Mouse (Mus musculus) heart, adult 11 months (tissue): Measurements from ENCODE around the gene Rnase13.

ENCODE experiments used
- DNase-seq: peaks from one replicate; pipeline ENCODE4 v3.0.0; 2022

Gene Rnase13

DNA sequence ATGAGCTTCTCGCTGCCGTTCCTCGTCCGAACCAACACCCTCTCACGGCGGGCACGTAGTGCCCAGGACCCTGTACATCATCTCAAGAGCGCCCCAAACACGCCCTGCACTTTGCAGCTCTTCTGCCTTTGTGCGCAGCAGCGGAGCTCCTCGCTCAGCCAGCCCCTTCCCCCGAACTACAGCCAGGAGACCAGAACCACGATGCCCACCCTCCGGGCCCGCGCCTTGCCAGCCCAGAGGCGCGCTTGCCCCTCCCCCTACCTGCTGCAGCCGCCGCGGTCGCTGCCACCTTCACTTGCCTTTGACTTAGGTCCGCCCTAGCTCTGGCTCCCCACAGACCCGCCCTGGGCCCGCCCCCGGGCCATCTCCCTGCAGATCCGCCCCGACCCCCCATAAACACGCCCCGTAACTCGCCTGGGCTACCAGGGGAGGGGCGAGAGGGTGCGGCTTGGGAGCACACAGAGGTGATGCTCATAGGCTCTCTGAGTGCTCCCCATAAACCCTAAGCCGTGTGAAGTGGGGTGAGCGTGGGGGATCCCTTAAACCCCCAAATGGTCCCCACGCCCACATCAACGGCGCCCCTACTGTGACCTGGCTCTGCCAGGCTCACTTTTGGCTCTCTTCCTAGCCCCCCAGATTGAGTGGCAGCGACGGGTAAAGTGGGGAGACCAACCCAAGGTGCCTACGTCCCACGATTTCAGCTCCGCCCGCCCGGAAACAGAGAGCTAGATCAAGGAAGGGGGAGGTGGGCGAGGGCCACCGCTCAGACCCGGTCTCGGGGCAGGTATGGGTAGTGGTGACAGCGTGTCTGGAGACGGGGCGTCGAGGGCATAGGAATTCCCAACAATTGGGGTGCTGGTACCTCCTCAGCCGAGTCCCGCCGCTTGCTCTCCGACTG lies 9.3 kb downstream of the Rnase13 start:
- DNase-seq = peak; percentile 99

DNA sequence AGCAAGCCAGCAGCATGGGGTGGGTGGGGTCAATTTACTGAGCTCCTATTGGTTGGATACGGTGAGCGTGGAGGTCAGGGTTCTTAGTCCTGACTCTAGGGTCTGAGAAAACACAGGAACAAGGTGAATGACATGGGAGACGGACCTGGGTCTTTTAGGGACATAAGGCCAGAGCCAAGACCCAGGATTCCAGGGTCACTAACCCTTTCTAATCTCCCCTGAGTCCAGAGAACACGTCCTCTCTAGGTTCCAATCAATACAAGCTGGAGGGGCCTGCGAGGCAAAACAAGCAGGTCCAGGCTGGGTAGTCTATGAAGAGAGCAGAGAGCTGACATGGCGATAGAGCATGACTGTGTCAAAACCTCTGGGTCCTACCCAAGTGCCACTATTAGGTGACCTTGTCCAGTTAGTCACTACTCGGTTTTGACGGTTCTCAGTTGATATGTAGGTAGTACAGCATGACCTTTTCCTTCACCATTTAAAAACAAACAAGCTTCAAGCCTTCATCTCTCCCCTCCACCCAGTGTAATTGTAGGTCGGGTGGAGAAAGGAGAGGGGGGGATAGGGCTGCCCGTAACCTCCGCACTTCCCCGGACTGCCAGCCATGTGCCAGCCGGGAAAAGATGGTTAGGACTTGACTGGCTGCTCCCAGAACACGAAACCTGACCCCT lies 10.0 kb downstream of the Rnase13 start:
- DNase-seq = peak; percentile 97

DNA sequence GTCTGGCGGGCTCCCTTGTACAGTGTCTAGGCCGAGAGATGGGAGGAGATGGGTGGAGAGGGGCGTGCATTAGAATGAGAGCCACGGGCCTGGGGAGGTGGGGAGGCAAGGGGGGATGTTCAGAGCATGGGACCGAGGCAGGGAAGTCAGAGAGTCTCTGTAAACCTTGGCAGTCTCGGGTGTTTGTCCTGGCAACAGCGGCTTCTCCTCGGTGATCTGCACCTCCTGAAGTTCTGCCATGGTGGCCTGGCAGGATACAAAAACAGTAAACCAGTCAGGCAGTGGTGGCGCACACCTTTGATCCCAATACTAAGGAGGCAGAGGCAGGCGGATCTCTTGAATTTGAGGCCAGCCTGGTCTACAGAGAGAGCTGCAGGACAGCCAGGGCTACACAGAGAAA lies 11.3 kb downstream of the Rnase13 start:
- peak; percentile 90 for DNase-seq

DNA sequence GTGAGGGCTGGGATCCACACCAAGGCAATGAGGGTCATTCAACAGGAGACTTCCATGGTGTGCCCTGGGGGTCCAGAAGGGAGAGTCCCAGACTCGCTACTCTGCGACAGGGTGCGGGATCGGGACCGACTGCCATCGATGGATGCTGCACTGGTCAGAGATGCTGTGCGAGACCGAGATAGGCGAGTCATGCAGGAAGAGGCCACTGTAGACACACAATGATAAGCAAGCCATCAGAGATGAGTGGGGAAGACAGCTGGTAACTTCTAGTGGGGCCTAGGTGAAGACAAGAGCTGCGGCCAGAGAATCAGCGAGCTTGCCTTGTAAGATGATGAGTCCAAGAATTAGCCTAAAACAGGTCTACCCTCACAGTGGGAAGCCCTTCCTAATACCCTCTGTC lies 16.5 kb downstream of the Rnase13 start:
- DNase-seq = no peak

DNA sequence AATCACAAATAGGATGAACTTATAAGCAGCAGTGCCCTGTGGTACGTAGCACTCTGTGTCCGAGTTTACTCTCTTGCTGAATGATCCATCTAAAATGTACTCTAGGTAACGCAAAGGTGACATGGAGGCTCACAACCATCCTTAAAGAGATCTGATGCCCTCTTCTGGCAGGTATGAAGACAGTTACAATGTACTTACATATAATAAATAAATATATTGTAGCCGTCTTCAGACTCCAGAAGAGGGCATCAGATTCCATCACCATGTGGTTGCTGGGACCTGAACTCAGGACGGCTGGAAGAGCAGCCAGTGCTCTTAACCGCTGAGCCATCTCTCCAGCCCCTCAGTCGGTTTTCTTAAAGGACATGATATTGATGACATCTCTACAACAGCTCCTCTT lies 17.9 kb downstream of the Rnase13 start:
- no peak for DNase-seq

DNA sequence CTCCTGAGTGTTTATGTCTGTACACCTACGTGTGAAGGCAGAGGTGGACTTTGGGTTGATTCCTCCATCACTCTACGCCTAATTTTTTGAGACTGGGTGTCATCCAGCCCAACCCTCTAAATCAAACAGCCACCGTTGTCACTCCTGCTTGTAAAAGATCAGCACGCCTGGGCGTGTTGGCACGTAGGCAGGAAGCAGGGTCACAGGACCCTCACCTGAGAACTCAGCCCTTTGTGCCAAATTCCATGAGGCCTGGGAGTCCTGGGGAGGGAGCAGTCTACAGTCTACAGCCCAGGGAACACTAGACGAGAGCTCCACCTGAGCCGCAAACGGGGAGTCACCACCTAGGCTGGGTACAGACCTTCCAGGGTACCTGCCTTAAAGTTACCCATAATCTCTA lies 18.8 kb downstream of the Rnase13 start:
- DNase-seq = peak; percentile 92

DNA sequence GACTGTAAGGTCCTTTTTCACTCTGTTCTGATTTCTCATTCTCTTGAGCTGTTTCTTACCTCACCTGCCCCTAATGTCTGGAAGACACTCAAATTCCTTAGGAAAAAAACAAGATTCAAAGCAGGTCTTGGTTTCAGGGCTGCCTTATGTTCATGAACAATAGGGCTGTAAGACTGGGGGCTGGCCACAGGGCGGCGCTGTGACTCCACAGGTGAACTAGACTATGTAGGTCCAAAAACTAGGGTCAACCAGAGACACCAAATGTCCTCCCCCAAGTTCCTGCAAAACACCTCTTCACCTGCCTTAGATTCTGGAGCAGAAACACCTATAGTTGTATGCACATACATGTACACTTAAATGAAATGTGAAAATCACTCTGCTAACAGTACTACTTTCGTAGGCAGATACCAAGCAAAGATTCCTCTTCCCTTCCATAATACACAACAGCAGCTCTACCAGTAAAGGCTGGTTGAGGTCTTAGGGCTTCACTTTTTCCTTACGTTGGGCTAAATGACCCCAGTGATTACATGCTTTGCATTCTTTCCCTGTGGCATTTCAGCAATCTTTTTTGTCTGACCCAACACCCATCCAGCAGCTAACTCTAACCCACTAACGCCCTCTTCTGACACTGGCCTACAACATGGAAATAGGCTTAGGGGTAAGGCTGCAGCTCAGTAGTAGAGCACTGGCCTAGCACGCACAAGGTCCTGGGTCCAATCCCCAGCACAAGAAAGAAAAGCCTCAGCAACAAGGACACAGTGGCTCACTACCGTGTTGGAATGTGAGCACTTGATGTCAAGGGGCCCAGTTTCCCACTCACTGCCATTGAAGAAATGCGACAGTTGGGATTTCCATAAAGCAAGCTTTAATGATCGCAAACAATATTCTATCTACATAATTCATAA lies 19.5 kb downstream of the Rnase13 start:
- DNase-seq = peak; percentile 91

DNA sequence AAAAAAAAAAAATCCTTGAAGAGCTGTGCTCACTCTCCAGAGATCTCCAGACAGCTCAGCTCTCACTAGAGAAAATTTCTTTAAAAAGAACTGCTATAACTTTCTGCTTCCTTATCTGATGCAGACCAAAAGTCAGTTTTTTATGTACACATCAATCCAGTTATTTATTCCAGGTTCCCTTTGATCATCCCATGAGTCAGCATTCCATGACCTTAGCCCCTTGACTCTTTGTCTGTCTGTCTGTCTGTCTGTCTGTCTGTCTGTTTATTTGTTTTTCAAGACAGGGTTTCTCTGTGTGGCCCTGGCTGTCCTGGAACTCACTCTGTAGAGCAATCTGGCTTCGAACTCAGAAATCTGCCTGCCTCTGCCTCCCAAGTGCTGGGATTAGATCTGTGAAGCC lies 23.2 kb downstream of the Rnase13 start:
- DNase-seq = no peak

DNA sequence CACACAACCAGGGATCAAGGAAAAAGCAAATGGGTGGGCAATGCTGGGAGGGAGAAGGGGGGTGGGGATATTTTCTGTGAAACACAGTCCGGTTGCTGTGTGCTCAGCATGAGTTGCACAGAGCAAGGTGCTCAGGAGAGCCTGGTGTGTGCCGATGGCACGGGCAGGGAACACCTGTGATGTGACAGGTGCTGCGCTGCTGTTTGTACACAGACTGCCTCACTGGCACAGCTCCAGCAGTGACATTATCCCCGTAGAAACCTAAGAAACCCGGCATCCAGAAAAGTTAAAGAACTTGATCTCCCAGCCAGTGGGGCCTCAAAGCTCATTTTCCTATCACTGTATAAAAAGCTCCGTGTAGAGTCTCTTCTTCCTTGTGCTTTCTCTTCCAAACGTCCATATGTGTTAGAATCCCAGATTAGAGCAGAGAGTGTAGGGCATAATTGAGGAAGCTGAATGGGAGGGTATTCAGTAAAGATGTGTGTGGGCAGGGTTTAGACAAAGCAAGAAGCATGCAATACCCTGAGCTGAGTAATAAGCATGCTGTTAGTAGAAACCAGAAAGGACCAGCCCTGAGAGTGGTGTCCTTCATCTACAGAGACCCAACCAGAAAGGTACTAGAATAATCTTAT lies 25.9 kb downstream of the Rnase13 start:
- DNase-seq = peak; percentile 76

DNA sequence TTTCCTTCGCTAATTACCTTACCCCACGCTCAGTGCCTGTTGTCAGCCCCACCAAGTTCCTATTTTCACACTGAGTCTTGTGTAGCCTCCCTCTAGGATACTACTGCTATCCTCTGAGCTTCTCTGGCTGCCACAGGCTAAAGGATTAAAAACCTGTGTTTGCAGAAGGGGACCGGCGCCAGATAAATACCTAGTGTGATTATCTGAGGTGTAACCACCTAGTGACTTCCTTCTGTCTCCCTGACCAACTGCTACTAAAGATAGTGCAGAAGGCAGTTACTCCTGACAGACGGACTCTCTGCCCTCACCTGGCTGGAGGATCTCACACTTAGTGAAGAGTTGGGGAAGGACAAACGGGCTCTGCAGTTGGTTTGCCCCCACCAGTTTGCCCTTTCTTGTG lies 26.6 kb downstream of the Rnase13 start:
- DNase-seq = no peak

DNA sequence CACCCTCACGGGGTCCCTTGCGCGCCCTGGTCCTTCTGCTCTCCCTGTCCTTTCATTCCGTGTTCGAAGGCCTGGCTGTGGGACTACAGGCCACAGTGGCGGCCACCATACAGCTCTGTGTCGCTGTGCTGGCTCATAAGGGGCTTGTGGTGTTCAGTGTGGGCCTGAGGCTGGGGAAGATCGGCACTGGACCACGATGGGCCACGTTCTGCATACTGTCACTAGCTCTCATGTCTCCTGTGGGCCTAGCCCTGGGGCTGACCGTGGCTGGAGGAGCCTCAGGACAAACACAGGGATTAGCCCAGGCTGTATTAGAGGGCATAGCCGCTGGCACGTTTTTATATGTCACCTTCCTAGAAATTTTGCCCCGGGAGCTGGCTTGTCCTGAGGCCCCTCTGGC lies 27.5 kb downstream of the Rnase13 start:
- DNase-seq = peak; percentile 91

DNA sequence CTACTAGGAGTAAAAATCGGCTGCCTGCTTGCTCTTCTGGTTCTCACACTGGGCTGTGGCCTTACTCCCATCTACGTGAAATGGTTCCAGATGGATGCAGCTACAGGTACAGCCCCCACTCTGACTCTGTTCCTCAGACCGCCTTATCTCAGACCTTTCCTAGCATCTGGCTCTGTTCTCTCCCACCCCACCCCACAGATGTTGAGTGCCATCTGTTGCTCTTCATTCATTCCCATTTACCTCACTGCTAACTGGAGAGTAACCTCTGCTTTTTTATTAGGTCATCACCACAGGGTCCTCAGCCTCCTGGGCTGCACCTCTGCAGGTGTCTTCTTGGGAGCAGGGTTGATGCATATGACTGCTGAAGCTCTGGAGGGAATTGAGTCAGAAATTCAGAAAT lies 28.8 kb downstream of the Rnase13 start:
- peak; percentile 66 for DNase-seq

DNA sequence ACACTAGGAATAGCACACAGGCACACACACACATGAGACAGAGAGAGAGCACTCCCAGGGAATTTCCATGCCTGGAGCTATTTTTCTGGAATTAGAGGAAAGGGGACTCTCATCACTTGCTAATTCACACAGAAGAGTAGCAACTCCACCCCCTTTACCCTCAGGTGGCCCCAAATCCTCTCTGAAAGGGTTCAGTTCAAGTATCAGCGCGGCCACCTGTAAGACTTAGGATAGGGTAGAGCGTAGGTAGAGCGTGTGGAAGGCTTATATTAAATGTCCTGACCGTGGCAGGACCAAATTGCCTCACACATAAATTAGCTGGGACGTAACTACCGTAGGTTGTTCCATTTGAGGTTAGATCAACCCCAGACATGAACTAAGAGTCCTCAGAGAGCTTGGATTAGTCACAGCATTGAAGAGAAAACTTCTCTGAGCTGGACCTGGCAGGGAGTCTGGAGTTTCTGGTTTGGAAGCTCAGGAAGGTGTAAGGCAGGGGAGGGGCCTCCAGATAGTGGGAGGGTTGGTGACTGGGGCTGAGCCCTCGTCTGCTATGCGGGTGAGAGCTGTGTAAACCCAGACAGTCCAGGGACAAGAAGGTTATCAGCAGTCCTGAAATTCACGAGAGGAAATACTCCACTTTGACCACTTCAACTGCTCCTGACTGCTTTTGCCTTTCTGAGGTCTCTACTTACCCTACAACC lies 29.3 kb downstream of the Rnase13 start:
- peak; percentile 83 for DNase-seq

DNA sequence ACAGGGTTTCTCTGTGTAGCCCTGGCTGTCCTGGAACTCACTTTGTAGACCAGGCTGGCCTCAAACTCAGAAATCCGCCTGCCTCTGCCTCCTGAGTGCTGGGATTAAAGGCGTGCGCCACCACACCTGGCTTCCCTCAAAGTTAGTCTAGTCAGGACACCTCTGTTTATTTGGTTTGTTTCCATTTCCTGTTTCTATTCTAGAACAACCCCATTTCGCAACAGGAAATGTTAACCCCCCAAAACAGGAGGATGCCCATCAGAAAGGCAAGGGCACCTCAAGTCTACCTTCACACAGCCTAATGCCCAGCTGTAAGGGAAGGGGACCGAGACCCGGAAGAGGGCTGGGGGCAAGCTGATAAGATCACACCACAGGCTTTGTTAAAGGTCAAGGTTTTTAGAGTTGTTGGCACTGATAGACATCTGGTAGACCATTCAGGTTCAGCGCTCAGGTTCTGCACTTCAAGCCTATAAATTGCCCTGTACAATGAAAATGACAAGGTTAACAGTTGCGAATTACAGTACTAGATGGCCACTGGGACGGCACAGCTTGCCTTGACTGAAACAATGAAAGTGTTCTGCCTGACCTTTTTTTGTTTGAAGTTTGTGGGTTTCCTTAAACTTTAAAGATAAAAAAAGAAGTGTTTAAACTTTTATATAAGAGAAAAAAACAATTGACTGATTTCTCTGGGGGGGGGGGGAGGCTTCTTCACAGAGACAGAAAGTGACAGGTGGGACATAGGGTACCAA lies 30.2 kb downstream of the Rnase13 start, which contains the start of gene Slc39a2:
Gene Slc39a2, plus strand, starts transcription at position 699 of the 749 bp plus-strand sequence.
- DNase-seq = no peak

DNA sequence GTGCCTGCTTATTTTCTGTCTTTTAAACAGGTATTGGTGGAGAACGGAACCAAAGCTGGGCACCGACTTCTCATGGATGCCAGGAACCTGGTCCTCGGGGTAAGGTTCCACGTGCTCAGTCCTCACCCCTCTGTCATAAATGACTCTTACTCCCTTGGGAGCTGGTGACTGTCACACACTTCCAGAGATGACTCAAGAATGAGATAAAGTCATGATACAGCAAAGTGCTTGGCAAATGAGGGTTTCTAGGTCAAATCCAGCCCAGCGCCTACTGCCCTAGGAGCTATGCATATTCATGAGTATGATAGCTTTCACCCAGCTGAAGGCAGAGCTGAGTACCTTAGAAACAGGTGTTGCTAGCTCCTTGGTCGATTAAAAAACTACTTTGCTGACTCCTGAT lies 32.7 kb downstream of the Rnase13 start:
- no peak for DNase-seq

DNA sequence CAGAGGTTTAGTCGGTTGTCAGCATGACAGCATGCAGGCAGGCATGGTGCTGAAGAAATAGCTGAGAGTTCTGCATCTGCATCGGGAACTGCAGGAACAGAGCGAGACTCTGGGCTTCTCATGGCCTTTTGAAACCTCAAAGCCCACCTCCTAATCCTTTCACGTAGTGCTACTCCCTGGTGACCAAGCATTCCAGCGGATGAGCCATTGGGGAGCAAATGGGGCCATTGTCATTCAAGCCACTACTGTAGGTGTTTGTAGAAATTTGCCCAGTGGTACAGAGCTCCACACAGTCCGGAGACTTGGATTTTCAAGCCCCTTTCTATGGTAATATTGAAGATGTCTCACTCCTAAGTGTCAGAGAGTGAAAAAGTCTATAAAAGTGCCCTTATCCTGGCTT lies 36.5 kb downstream of the Rnase13 start:
- DNase-seq = no peak

DNA sequence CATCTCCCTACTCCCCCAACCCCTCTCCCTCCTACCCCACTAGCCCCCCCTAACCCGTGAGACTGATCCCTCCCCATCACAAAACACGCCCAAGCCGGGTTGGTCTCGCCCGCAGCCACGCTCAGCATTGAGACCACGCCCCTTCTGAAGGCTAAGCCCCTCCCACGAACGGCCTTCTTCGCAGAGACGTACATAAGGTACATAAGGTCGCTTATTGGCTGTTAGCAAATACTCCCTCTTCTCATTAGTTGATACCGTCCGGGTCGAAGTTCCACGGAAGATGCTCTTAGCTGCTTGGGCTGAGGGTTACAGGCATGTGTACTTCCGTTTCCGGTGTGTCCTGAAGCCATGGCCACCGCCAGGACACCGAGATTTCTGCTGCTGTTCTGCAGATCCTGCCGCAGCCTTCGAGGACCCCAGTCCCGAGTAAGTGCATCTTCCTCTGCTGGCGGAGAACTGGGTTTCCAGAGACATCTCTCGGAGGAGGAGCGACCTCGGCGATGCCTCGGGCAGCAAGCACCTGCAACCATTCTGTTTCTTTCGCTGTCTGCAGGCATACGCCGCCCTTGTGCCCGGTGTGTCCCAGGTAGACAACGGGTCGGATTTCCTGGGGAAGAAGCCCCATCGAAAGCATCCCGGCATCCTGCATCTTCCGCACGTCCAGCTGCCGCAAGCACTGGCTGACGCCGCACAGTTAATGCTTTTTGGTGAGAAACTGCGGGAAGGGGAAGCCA lies 37.8 kb downstream of the Rnase13 start, which contains the start of gene Mettl17:
Gene Mettl17, plus strand, starts transcription at position 245 of the 734 bp plus-strand sequence.
- DNase-seq = peak; percentile 100

DNA sequence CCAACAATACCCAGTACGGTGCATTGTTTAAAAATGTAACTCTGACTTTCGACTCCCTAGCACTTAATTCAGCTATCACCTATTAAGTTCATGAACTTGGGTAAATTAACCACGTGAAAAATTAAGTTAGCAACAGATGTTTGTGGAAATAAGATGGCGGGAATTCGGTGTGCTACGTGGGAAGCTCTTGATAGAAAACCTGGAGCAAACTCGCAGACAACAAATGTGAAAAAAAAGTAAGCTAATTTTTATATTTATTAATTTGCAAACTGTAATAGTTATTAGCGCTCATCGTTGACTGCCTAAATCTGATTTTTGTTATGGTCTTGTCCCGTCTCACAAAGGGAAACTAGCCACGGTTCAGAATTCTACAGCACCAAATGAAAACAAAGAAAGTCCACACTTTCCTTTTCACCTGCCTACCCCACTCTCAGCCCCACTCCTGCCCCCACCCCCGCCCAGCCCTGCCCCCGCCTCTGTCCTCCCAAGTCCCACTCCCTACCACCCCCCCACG lies 38.5 kb downstream of the Rnase13 start:
- DNase-seq = no peak

DNA sequence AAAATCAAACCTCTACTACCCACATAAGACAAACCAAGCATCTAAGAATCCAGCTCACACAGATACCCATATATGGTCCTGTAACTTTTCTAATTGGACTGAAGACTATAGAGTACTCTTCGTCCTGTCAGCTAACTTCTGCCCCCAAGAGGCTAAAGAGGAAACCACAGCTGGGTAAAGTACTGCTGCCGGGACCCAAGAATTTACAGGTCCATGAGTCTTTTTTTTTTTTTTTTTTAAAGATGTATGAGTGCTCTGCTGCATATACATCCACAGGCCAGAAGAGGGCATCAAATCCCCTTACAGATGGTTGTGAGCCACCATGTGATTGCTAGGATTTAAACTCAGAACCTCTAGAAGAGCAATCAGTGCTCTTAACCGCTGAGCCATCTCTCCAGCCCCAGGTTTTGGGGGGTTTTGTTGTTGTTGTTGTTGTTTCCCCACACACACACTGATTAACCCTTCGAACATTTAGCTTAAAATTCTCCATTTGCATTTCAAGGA lies 39.0 kb downstream of the Rnase13 start:
- DNase-seq = peak; percentile 96

DNA sequence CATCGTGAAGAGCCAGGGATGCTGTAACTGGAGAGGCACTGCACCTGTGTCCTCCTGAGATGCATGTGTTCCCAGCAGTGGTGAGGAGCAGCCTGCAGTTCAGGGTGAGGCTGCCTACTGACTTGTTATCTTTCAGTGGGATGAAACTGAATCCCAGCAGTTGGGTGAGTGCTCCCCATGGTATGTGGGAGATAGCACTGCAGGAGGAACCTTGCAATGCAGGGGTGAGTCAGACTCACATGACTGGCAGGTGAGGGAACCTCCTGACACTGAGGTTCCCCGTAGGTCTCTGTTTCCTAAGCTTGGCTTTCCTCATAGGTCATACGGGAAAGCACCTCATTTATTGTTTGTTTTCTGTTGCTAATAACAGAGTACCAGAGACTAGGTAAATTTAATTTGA lies 45.1 kb downstream of the Rnase13 start:
- no peak for DNase-seq
